Mouse (Mus musculus): Measurements from ENCODE around the gene Sox5. TPM values are rescaled to one million over a fixed set of nuclear protein-coding genes. Genes with fewer than 3 reads are reported as not detected.

Gene Sox5
- polyA plus RNA-seq, 1 experiment from 2014 or later: 3.3 TPM

DNA sequence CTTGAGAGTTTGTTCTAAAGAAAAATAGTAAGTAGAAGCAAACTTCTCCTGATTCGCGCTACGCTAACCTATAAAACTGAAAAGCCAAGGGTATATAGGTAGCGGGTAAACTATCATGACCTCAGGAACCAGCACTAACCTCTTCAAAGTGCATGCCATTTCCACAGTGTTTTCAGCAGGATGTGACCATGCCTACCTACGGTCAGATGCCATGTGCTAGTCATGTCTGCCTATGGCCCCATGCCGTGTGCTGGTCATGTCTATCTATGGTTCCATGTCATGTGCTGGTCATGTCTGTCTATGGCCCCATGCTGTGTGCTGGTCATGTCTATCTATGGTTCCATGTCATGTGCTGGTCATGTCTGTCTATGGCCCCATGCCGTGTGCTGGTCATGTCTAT is 614.7 kb downstream of the Sox5 start:
- H3K4me2 ChIP-seq (replicated peaks; ENCODE audit: low read depth): no peak overlapping the region
- H3K27me3 ChIP-seq (replicated peaks; ENCODE audit: control insufficient read depth, insufficient read depth, low read length): no peaks in the 10 kb centered on the region
- no peaks in the 10 kb centered on the region for H3K9me3 ChIP-seq (ENCODE audit: control insufficient read depth)
- ATAC-seq: no peak
- 97% methylated on average over 7 of the region's 7 CpGs for WGBS
- no peak for TF ChIP-seq CTCF (IDR thresholded peaks at IDR 0.05; ENCODE audit: low read depth)
- no peak overlapping the region for H3K9ac ChIP-seq (ENCODE audit: low read depth, low read length)
- no peak overlapping the region for H3K27ac ChIP-seq (ENCODE audit: low read depth, low read length)
- H3K4me1 ChIP-seq (replicated peaks; ENCODE audit: control insufficient read depth, insufficient read depth, low read length): no peaks in the 10 kb centered on the region
- H3K36me3 ChIP-seq (ENCODE audit: control insufficient read depth, insufficient read depth): no peaks in the 10 kb centered on the region
- no peak overlapping the region for H3K4me3 ChIP-seq (ENCODE audit: low read depth, low read length)

DNA sequence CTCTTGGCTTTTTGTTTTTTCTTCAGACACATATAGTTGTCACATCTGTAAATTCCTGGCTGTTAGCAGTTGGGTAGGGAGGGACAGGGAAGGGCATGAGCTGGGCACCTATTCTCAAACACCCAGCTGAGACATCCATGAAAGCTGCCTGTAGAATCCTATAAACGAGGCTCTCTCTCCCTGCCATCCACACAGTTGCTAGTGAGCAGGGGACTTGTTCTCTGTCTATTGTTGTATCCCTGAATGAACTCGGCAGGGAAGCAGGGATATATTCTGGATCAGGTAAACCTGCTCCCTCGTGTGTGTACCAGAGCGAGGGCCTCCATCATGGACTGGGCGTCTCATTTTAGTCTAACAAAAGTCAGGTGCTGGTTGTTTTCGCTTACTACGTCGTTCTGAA is 615.1 kb downstream of the Sox5 start:
- H3K27ac ChIP-seq (ENCODE audit: low read depth, low read length): no peak overlapping the region

DNA sequence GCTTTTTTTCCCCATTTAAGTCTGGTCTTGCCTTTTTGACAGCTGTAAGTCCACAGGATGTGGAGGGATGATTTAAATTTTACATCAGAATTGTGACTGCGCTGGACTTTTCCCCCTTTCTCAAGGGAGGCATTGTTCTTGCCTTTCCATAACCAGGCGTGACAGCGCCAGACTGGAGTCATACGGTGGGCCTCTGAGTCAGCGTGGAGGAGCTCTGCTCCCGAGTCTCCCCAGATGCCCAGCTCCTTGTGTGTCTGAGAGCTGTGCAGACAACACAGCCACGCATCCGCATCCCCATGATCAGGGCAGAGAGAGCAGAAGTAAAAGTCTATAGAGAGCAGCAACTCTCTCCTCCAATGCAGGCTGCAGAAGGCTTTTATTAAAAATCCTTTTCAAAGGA is 615.7 kb downstream of the Sox5 start:
- Histone ChIP-seq H3K4me1 (replicated peaks; ENCODE audit: control insufficient read depth, insufficient read depth, low read length) (no peaks in the 10 kb centered on the region), H3K27ac (ENCODE audit: low read depth, low read length) (no peak overlapping the region), H3K9ac (ENCODE audit: low read depth, low read length) (no peak overlapping the region), H3K9me3 (ENCODE audit: control insufficient read depth) (no peaks in the 10 kb centered on the region), H3K4me3 (ENCODE audit: low read depth, low read length) (no peak overlapping the region), H3K4me2 (replicated peaks; ENCODE audit: low read depth) (no peak overlapping the region), H3K36me3 (ENCODE audit: control insufficient read depth, insufficient read depth) (no peaks in the 10 kb centered on the region), H3K27me3 (replicated peaks; ENCODE audit: control insufficient read depth, insufficient read depth, low read length) (no peaks in the 10 kb centered on the region)
- no peak for TF ChIP-seq CTCF (IDR thresholded peaks at IDR 0.05; ENCODE audit: low read depth)
- WGBS: 22% methylated on average over 8 of the region's 8 CpGs
- no peak for ATAC-seq

More for the DNA sequence above, 615.1 kb downstream of the Sox5 start:
- Histone ChIP-seq H3K36me3 (ENCODE audit: control insufficient read depth, insufficient read depth) (no peaks in the 10 kb centered on the region), H3K4me2 (replicated peaks; ENCODE audit: low read depth) (no peak overlapping the region), H3K9me3 (ENCODE audit: control insufficient read depth) (no peaks in the 10 kb centered on the region), H3K27me3 (replicated peaks; ENCODE audit: control insufficient read depth, insufficient read depth, low read length) (no peaks in the 10 kb centered on the region), H3K4me3 (ENCODE audit: low read depth, low read length) (no peak overlapping the region), H3K4me1 (replicated peaks; ENCODE audit: control insufficient read depth, insufficient read depth, low read length) (no peaks in the 10 kb centered on the region), H3K9ac (ENCODE audit: low read depth, low read length) (no peak overlapping the region)
- TF ChIP-seq CTCF (IDR thresholded peaks at IDR 0.05; ENCODE audit: low read depth): no peak
- 84% methylated on average over 8 of the region's 8 CpGs for WGBS
- no peak for ATAC-seq

DNA sequence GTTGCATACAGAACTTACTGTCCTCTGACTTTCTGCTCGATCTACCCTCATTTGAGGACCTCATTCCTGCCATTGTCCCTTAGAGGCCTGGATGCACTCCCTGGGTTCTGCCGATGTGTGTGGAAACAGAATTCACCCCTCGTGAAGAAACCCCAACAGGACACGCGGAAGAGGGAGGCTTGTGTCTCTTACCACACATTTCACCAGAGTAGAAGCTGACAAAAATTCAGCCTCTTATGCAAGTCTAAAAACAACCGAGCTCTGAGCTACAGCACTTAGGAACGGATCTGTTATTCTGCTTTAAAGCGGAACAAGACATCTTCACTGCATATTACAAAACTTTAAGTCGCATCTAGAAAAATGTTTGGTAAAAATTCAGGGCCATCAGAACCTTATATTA is 618.3 kb downstream of the Sox5 start:
- no peak overlapping the region for H3K27ac ChIP-seq (ENCODE audit: low read depth, low read length)
- H3K4me2 ChIP-seq (replicated peaks; ENCODE audit: low read depth): no peak overlapping the region
- no peaks in the 10 kb centered on the region for H3K27me3 ChIP-seq (replicated peaks; ENCODE audit: control insufficient read depth, insufficient read depth, low read length)
- ATAC-seq: no peak
- H3K4me3 ChIP-seq (ENCODE audit: low read depth, low read length): no peak overlapping the region
- H3K4me1 ChIP-seq (replicated peaks; ENCODE audit: control insufficient read depth, insufficient read depth, low read length): no peaks in the 10 kb centered on the region
- no peaks in the 10 kb centered on the region for H3K9me3 ChIP-seq (ENCODE audit: control insufficient read depth)
- H3K9ac ChIP-seq (ENCODE audit: low read depth, low read length): no peak overlapping the region
- no peak for TF ChIP-seq CTCF (IDR thresholded peaks at IDR 0.05; ENCODE audit: low read depth)
- 88% methylated on average over 9 of the region's 9 CpGs for WGBS
- no peaks in the 10 kb centered on the region for H3K36me3 ChIP-seq (ENCODE audit: control insufficient read depth, insufficient read depth)

DNA sequence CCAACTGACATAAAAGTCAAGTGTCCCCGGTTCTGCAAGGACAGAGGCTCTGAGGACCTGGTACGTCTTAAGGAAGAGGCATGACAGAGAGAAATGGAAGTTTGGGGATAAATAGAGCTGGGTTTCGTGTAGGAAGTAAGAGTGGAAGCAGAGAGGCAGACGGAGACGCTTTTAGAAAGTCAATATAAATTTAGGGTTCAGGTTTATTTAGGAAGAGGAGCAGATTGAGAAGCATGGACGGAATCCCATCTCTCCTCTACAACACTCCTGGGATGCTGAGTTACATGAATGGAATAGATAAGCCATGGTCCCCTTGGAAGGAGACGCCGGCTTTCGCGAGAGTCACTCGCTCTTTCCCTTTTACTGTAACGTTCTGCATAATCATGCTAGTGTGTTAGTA is 623.1 kb downstream of the Sox5 start:
- Histone ChIP-seq H3K4me2 (replicated peaks; ENCODE audit: low read depth) (no peak overlapping the region), H3K27ac (ENCODE audit: low read depth, low read length) (no peak overlapping the region), H3K9ac (ENCODE audit: low read depth, low read length) (no peak overlapping the region), H3K9me3 (ENCODE audit: control insufficient read depth) (no peaks in the 10 kb centered on the region), H3K4me3 (ENCODE audit: low read depth, low read length) (no peak overlapping the region), H3K27me3 (replicated peaks; ENCODE audit: control insufficient read depth, insufficient read depth, low read length) (no peaks in the 10 kb centered on the region), H3K36me3 (ENCODE audit: control insufficient read depth, insufficient read depth) (no peaks in the 10 kb centered on the region), H3K4me1 (replicated peaks; ENCODE audit: control insufficient read depth, insufficient read depth, low read length) (no peaks in the 10 kb centered on the region)
- TF ChIP-seq CTCF (IDR thresholded peaks at IDR 0.05; ENCODE audit: low read depth): no peak
- no peak for ATAC-seq
- WGBS: 92% methylated on average over 12 of the region's 12 CpGs

DNA sequence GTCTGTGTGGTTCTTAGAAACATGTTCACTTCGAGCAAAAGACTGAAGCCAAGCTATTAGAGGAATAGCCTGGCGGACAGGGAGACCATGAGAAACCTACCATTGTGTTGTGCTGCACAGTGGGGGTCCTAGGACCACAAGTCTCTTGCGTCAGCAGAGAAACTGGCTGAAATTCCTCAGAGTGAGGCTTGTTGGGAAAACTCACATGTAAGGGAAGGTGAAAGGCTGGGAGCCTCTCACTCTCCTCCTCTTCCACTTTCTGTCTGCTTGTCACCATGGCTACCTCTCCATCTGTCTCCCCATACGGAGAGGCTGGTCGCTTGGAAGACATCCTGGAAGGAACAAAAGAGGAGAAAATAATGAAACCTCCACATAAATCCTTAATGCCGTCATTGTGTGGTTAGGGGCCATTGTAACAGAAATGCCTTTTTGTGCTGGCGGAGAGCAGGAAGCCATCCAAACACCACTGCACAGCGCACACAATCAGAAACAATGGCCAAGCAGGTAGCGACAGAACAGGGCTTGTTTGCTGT is 626.8 kb downstream of the Sox5 start:
- ATAC-seq: no peak
- Histone ChIP-seq H3K36me3 (ENCODE audit: control insufficient read depth, insufficient read depth) (no peaks in the 10 kb centered on the region), H3K27ac (ENCODE audit: low read depth, low read length) (no peak overlapping the region), H3K4me1 (replicated peaks; ENCODE audit: control insufficient read depth, insufficient read depth, low read length) (no peaks in the 10 kb centered on the region), H3K9ac (ENCODE audit: low read depth, low read length) (no peak overlapping the region), H3K4me3 (ENCODE audit: low read depth, low read length) (no peak overlapping the region), H3K4me2 (replicated peaks; ENCODE audit: low read depth) (no peak overlapping the region), H3K27me3 (replicated peaks; ENCODE audit: control insufficient read depth, insufficient read depth, low read length) (no peaks in the 10 kb centered on the region), H3K9me3 (ENCODE audit: control insufficient read depth) (no peaks in the 10 kb centered on the region)
- TF ChIP-seq CTCF (IDR thresholded peaks at IDR 0.05; ENCODE audit: low read depth): no peak
- WGBS: 82% methylated on average over 9 of the region's 9 CpGs

DNA sequence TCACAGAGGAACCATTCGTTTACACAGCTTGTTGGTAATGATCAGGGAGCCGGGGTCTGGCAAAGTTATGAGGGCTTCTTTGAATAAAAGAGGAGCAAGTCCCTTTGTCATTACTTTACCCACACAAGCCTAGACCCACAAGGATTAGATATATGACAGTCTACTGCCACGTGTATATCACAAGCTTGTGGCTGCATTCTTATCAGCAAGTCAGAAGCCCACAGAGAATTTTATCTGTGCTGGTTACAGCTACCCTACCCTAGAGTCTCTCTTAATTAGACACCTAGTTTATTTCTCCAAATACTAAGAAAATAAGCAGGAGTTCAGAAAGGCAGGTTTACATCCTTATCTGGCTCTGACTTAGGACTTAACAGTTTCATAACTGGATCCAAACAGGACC is 629.8 kb downstream of the Sox5 start:
- no peak overlapping the region for H3K4me2 ChIP-seq (replicated peaks; ENCODE audit: low read depth)
- H3K9ac ChIP-seq (ENCODE audit: low read depth, low read length): no peak overlapping the region
- H3K27ac ChIP-seq (ENCODE audit: low read depth, low read length): no peak overlapping the region
- no peaks in the 10 kb centered on the region for H3K27me3 ChIP-seq (replicated peaks; ENCODE audit: control insufficient read depth, insufficient read depth, low read length)
- no peaks in the 10 kb centered on the region for H3K4me1 ChIP-seq (replicated peaks; ENCODE audit: control insufficient read depth, insufficient read depth, low read length)
- 34% methylated on average over 3 of the region's 3 CpGs for WGBS
- no peak for ATAC-seq
- H3K4me3 ChIP-seq (ENCODE audit: low read depth, low read length): no peak overlapping the region
- no peak for TF ChIP-seq CTCF (IDR thresholded peaks at IDR 0.05; ENCODE audit: low read depth)
- no peaks in the 10 kb centered on the region for H3K36me3 ChIP-seq (ENCODE audit: control insufficient read depth, insufficient read depth)
- no peaks in the 10 kb centered on the region for H3K9me3 ChIP-seq (ENCODE audit: control insufficient read depth)

Measured in intestine, postnatal 0 days (tissue).